ENCODE assay signal across 32 mouse cellular contexts in genomic region chr11:116298621-116299020, GRCm38 (mm10). TPM values are rescaled to one million over a fixed set of nuclear protein-coding genes. Genes with fewer than 3 reads are reported as not detected.
DNase-seq lines count a peak whose midpoint lies in the region; ATAC-seq and TF ChIP-seq lines count a peak whose summit lies in the region.
"Had no signal": no experiment of that assay in that cellular context is flagged by ENCODE, and none has a peak within 500 bp of the region (broad histone marks: within the 10 kb centered on the region; RNA-seq: fewer than 3 reads in every experiment).

No protein-coding gene starts in this region.

- no peak overlapping the region for H3K4me3 ChIP-seq in hindbrain, postnatal 0 days (ENCODE audit: low read length)
- H3K4me3 ChIP-seq in hindbrain, embryonic 11.5 days (ENCODE audit: low read depth, low read length): no peak overlapping the region
- H3K4me3 ChIP-seq: layer of hippocampus, adult 2 months; liver, embryonic 12.5 days had no signal

- no peak overlapping the region for H3K9ac ChIP-seq in hindbrain, postnatal 0 days (replicated peaks; ENCODE audit: low read length)
- H3K9ac ChIP-seq in hindbrain, embryonic 11.5 days (ENCODE audit: low read depth, low read length): no peak overlapping the region
- H3K9ac ChIP-seq: hindbrain, embryonic 14.5 days; liver, embryonic 12.5 days; liver, postnatal 0 days had no signal

- H3K4me2 ChIP-seq in hindbrain, postnatal 0 days (ENCODE audit: low read depth, low read length): no peak overlapping the region
- H3K4me2 ChIP-seq in hindbrain, embryonic 11.5 days (replicated peaks; ENCODE audit: low read depth, low read length): no peak overlapping the region
- H3K4me2 ChIP-seq: heart, embryonic 11.5 days; hindbrain, embryonic 14.5 days; liver, embryonic 12.5 days had no signal

- H3K27ac ChIP-seq in hindbrain, postnatal 0 days: no peak overlapping the region
- H3K27ac ChIP-seq in hindbrain, embryonic 11.5 days (ENCODE audit: low read depth, low read length): no peak overlapping the region
- H3K27ac ChIP-seq: hindbrain, embryonic 14.5 days; layer of hippocampus, adult 2 months; liver, embryonic 12.5 days; macrophage; stomach, postnatal 0 days had no signal

- no peak for TF ChIP-seq CTCF in hindbrain, postnatal 0 days (IDR thresholded peaks at IDR 0.05; ENCODE audit: low read depth)

- ATAC-seq in hindbrain, postnatal 0 days: no peak
- no peak for ATAC-seq in hindbrain, embryonic 11.5 days (ENCODE audit: low FRiP score)
- ATAC-seq: CD4-positive, CD25-positive, alpha-beta regulatory T cell, adult 4 months; forebrain, embryonic 14.5 days; inflammation-experienced regulatory T-cells, adult 6 months; liver, embryonic 12.5 days; liver, postnatal 0 days had no signal

- no peaks in the 10 kb centered on the region for H3K27me3 ChIP-seq in hindbrain, postnatal 0 days (ENCODE audit: insufficient read depth, low read length)
- no peaks in the 10 kb centered on the region for H3K27me3 ChIP-seq in hindbrain, embryonic 11.5 days (ENCODE audit: control insufficient read depth, insufficient read depth, low read length)
- H3K27me3 ChIP-seq: liver, embryonic 12.5 days had no signal

- peak; percentile 8 for DNase-seq in hindbrain, postnatal 0 days (ENCODE audit: low spot score)
- DNase-seq in hindbrain, embryonic 11.5 days (ENCODE audit: low spot score): no peak
- DNase-seq in cerebellum, adult 11-12 months: peak; percentile 87
- peak; percentile 89 for DNase-seq in cerebellum, adult 9-10 months
- DNase-seq in cerebellum, postnatal 36 days: peak; percentile 69 to 72
- no peak for DNase-seq in thymus, postnatal 4 days
- DNase-seq in heart, postnatal 4 days: no peak
- DNase-seq: adrenal gland, postnatal 14 days; heart, adult 18-20 months; heart, postnatal 36 days; kidney, adult 2 months; kidney, postnatal 36 days; left cerebral cortex, postnatal 4 days; liver, postnatal 0 days; lung, postnatal 10 days; midbrain, embryonic 14.5 days; retina, postnatal 1 day; right cerebral cortex, postnatal 14 days; thymus, adult 2 months had no signal

- H3K36me3 ChIP-seq in hindbrain, postnatal 0 days (ENCODE audit: insufficient read depth, low read length): peaks cover 44% of the 10 kb centered on the region
- H3K36me3 ChIP-seq in hindbrain, embryonic 11.5 days (ENCODE audit: control insufficient read depth, insufficient read depth, low read length): 0 out of 2 replicates have a peak, but pooled peaks cover 4% of the 10 kb centered on the region

- H3K4me1 ChIP-seq in hindbrain, postnatal 0 days (ENCODE audit: insufficient read depth, low read length): no peaks in the 10 kb centered on the region
- H3K4me1 ChIP-seq in hindbrain, embryonic 11.5 days (replicated peaks; ENCODE audit: control insufficient read depth, insufficient read depth, low read length): no peaks in the 10 kb centered on the region

- no peaks in the 10 kb centered on the region for H3K9me3 ChIP-seq in hindbrain, postnatal 0 days (ENCODE audit: low read length)
- no peaks in the 10 kb centered on the region for H3K9me3 ChIP-seq in hindbrain, embryonic 11.5 days (ENCODE audit: control insufficient read depth, low read length)
- H3K9me3 ChIP-seq: liver, embryonic 12.5 days had no signal

- 79% methylated on average over 6 of the region's 6 CpGs for WGBS in hindbrain, postnatal 0 days
- WGBS in hindbrain, embryonic 11.5 days: 94% methylated on average over 6 of the region's 6 CpGs

RNA-seq across cellular contexts. Expression of gene Exoc7, which starts 8.4 kb away (rescaled TPM):
- 84.6 and 95.3 TPM in 2 replicates for total RNA-seq in hindbrain, postnatal 0 days (2014; rRNA removed)
- 128 TPM in 2 replicates for polyA plus RNA-seq in hindbrain, postnatal 0 days (2015; fragmentation: Nextera tagmentation; extraction: Ambion mirVana)
- polyA plus RNA-seq in hindbrain, embryonic 11.5 days (2014; fragmentation: Nextera tagmentation; extraction: Ambion mirVana): 66.2 and 68.3 TPM in 2 replicates
- 10 to 100 TPM; 54.0 to 62.6 TPM for total RNA-seq in heart, postnatal 4 days (2021)

RNA-seq across cellular contexts. Expression of gene Galr2, which starts 17.9 kb away (rescaled TPM):
- total RNA-seq in hindbrain, postnatal 0 days (2014; rRNA removed): 0.40 TPM in 1 of 2 replicates, not detected in the other
- 0.34 and 0.44 TPM in 2 replicates for polyA plus RNA-seq in hindbrain, postnatal 0 days (2015; fragmentation: Nextera tagmentation; extraction: Ambion mirVana)
- polyA plus RNA-seq in hindbrain, embryonic 11.5 days (2014; fragmentation: Nextera tagmentation; extraction: Ambion mirVana): 0.42 and 0.54 TPM in 2 replicates
- total RNA-seq in heart, postnatal 4 days (2021): not detected
- total RNA-seq: adrenal gland, postnatal 14 days; heart, adult 18-20 months; heart, postnatal 36 days; layer of hippocampus, adult 2 months; layer of hippocampus, postnatal 25 days; monocyte, adult 5-6 weeks had no signal
- polyA plus RNA-seq: CD4-positive, CD25-positive, alpha-beta regulatory T cell, adult 4 months; inflammation-experienced regulatory T-cells, adult 6 months; liver, embryonic 12.5 days; liver, postnatal 0 days; macrophage; spleen, adult 2 months had no signal

RNA-seq across cellular contexts. Expression of gene Srp68, which starts 24.6 kb away (rescaled TPM):
- 18.3 and 22.5 TPM in 2 replicates for total RNA-seq in hindbrain, postnatal 0 days (2014; rRNA removed)
- 50.4 and 50.8 TPM in 2 replicates for polyA plus RNA-seq in hindbrain, postnatal 0 days (2015; fragmentation: Nextera tagmentation; extraction: Ambion mirVana)
- 72.4 and 74.0 TPM in 2 replicates for polyA plus RNA-seq in hindbrain, embryonic 11.5 days (2014; fragmentation: Nextera tagmentation; extraction: Ambion mirVana)
- total RNA-seq in heart, postnatal 4 days (2021): 10 to 100 TPM; 60.5 to 61.7 TPM

RNA-seq across cellular contexts. Expression of gene Foxj1, which starts 36.6 kb away (rescaled TPM):
- total RNA-seq in hindbrain, postnatal 0 days (2014; rRNA removed): 37.6 and 40.0 TPM in 2 replicates
- 15.5 and 16.6 TPM in 2 replicates for polyA plus RNA-seq in hindbrain, postnatal 0 days (2015; fragmentation: Nextera tagmentation; extraction: Ambion mirVana)
- polyA plus RNA-seq in hindbrain, embryonic 11.5 days (2014; fragmentation: Nextera tagmentation; extraction: Ambion mirVana): 10.0 and 10.1 TPM in 2 replicates
- total RNA-seq in heart, postnatal 4 days (2021): under 1 TPM in 1 of 2 experiments, not detected in 1; 0.23 TPM
- total RNA-seq: gastrocnemius, postnatal 36 days; heart, postnatal 36 days had no signal
- polyA plus RNA-seq: CD4-positive, CD25-positive, alpha-beta regulatory T cell, adult 4 months; inflammation-experienced regulatory T-cells, adult 6 months; macrophage had no signal

Comparison
In these comparisons a context has a peak if more than half of its experiments do, and no peak if none do; other contexts are left out.
1. DNase-seq: peak in hindbrain, postnatal 0 days (single experiment), cerebellum, adult 11-12 months (single experiment), cerebellum, adult 9-10 months (single experiment) and cerebellum, postnatal 36 days (2 of 2); none in hindbrain, embryonic 11.5 days (single experiment), thymus, postnatal 4 days (single experiment) and heart, postnatal 4 days (single experiment).